Mouse (Mus musculus) lung, postnatal 10 days (tissue): Measurements from ENCODE around the gene Fam155a.

Source experiments
- DNase-seq: peaks from one replicate; pipeline ENCODE4 v3.0.0; 2021

Gene Fam155a

GRCm38 (mm10) chr8:9159322-9159721 is 611.6 kb downstream of the Fam155a start:
- DNase-seq: no peak

GRCm38 (mm10) chr8:9158652-9159051 is 612.3 kb downstream of the Fam155a start:
- no peak for DNase-seq

GRCm38 (mm10) chr8:9157141-9157781 is 613.7 kb downstream of the Fam155a start:
- no peak for DNase-seq
